In genomic region chr2:7207691-7208504, GRCm38 (mm10) we compare ENCODE assay signal across 10 mouse cellular contexts.
DNase-seq lines count a peak whose midpoint lies in the region; ATAC-seq and TF ChIP-seq lines count a peak whose summit lies in the region.
"Had no signal": no experiment of that assay in that cellular context is flagged by ENCODE, and none has a peak within 500 bp of the region (broad histone marks: within the 10 kb centered on the region; RNA-seq: fewer than 3 reads in every experiment).

No protein-coding gene starts in this region.

- H3K27ac ChIP-seq in kidney, adult 2 months (ENCODE audit: insufficient read depth, low read depth, low read length), result no peak overlapping the region
- peak overlapping the region; percentile 8; the same call in 1 of the 2 replicates for H3K27ac ChIP-seq in forebrain, embryonic 13.5 days
- no peak overlapping the region for H3K27ac ChIP-seq in lung, embryonic 16.5 days (ENCODE audit: low read length)
- no peak overlapping the region for H3K27ac ChIP-seq in neural tube, embryonic 11.5 days (ENCODE audit: low read depth, low read length)

- no peaks in the 10 kb centered on the region for H3K9me3 ChIP-seq in forebrain, embryonic 13.5 days (replicated peaks)
- H3K9me3 ChIP-seq in lung, embryonic 16.5 days (ENCODE audit: control insufficient read depth, low read length), result no peaks in the 10 kb centered on the region
- no peaks in the 10 kb centered on the region for H3K9me3 ChIP-seq in neural tube, embryonic 11.5 days (ENCODE audit: control insufficient read depth, low read length)

- H3K36me3 ChIP-seq in kidney, adult 2 months (ENCODE audit: control insufficient read depth, insufficient read depth, low read length), result no peaks in the 10 kb centered on the region
- no peaks in the 10 kb centered on the region for H3K36me3 ChIP-seq in forebrain, embryonic 13.5 days (ENCODE audit: poor library complexity, severe bottlenecking)
- no peaks in the 10 kb centered on the region for H3K36me3 ChIP-seq in lung, embryonic 16.5 days (ENCODE audit: control insufficient read depth, insufficient read depth, low read length)
- no peaks in the 10 kb centered on the region for H3K36me3 ChIP-seq in neural tube, embryonic 11.5 days (ENCODE audit: control insufficient read depth, insufficient read depth, low read length)

- peak; percentile 9 for DNase-seq in kidney, adult 2 months
- no peak for DNase-seq in kidney, adult 11 months
- peak; percentile 46 for DNase-seq in neural tube, embryonic 11.5 days (ENCODE audit: low spot score)
- DNase-seq in heart, adult 9 months (ENCODE audit: low spot score in 2 of 2), result no peak
- DNase-seq in thymus, postnatal 25 days, result no peak
- DNase-seq in adrenal gland, adult 8-10 months, result no peak

- TF ChIP-seq POLR2A in kidney, adult 2 months (IDR thresholded peaks at IDR 0.05; ENCODE audit: low read depth, low read length), result no peak

- ATAC-seq in forebrain, embryonic 13.5 days, result peak; percentile 82
- ATAC-seq in lung, embryonic 16.5 days (ENCODE audit: low read depth), result peak; percentile 54; the same call in 1 of the 2 replicates
- peak; percentile 92 for ATAC-seq in neural tube, embryonic 11.5 days (ENCODE audit: insufficient read depth, low FRiP score, low TSS enrichment)
- ATAC-seq: Patski had no signal

- no peak overlapping the region for H3K4me3 ChIP-seq in kidney, adult 2 months (ENCODE audit: insufficient read depth, low read depth, low read length)
- no peak overlapping the region for H3K4me3 ChIP-seq in forebrain, embryonic 13.5 days
- no peak overlapping the region for H3K4me3 ChIP-seq in lung, embryonic 16.5 days (ENCODE audit: low read length)
- no peak overlapping the region for H3K4me3 ChIP-seq in neural tube, embryonic 11.5 days (ENCODE audit: low read depth, low read length)
- H3K4me3 ChIP-seq: erythroblast, embryonic 14.5 days had no signal

- TF ChIP-seq CTCF in kidney, adult 2 months (conservative IDR thresholded peaks at IDR 0.05; ENCODE audit: insufficient read depth, insufficient read length, low read depth, low read length), result no peak

- no peaks in the 10 kb centered on the region for H3K27me3 ChIP-seq in kidney, adult 2 months (replicated peaks; ENCODE audit: control insufficient read depth, insufficient read depth, low read length)
- no peaks in the 10 kb centered on the region for H3K27me3 ChIP-seq in forebrain, embryonic 13.5 days
- H3K27me3 ChIP-seq in lung, embryonic 16.5 days (ENCODE audit: control insufficient read depth, insufficient read depth, low read depth, low read length), result no peaks in the 10 kb centered on the region
- H3K27me3 ChIP-seq in neural tube, embryonic 11.5 days (ENCODE audit: control insufficient read depth, insufficient read depth, low read length), result no peaks in the 10 kb centered on the region
- H3K27me3 ChIP-seq: Patski had no signal

- 68% methylated on average over 15 of the region's 15 CpGs for WGBS in kidney, adult 2 months
- WGBS in forebrain, embryonic 13.5 days, result 38% methylated on average over 15 of the region's 15 CpGs
- WGBS in lung, embryonic 16.5 days, result 34% methylated on average over 15 of the region's 15 CpGs
- WGBS in neural tube, embryonic 11.5 days, result 41% methylated on average over 15 of the region's 15 CpGs

- H3K4me2 ChIP-seq in forebrain, embryonic 13.5 days, result no peak overlapping the region
- H3K4me2 ChIP-seq in lung, embryonic 16.5 days (ENCODE audit: low read depth, low read length), result no peak overlapping the region
- no peak overlapping the region; the same call in 1 of the 2 replicates for H3K4me2 ChIP-seq in neural tube, embryonic 11.5 days (ENCODE audit: low read depth)

- no peak overlapping the region for H3K9ac ChIP-seq in forebrain, embryonic 13.5 days
- H3K9ac ChIP-seq in lung, embryonic 16.5 days (ENCODE audit: low read length), result no peak overlapping the region
- H3K9ac ChIP-seq in neural tube, embryonic 11.5 days (ENCODE audit: low read length), result no peak overlapping the region

- H3K4me1 ChIP-seq in kidney, adult 2 months (ENCODE audit: control insufficient read depth, insufficient read depth, low read length), result no peaks in the 10 kb centered on the region
- peaks cover 9% of the 10 kb centered on the region for H3K4me1 ChIP-seq in forebrain, embryonic 13.5 days
- no peaks in the 10 kb centered on the region for H3K4me1 ChIP-seq in lung, embryonic 16.5 days (replicated peaks; ENCODE audit: control insufficient read depth, insufficient read depth, low read length)
- H3K4me1 ChIP-seq in neural tube, embryonic 11.5 days (ENCODE audit: control insufficient read depth, insufficient read depth, low read length), result peaks cover 4% of the 10 kb centered on the region; the same call in 1 of the 2 replicates

Comparison
In these comparisons a context has a peak if more than half of its experiments do, and no peak if none do; other contexts are left out.
1. DNase-seq: peak in kidney, adult 2 months (single experiment) and neural tube, embryonic 11.5 days (single experiment); none in kidney, adult 11 months (single experiment), heart, adult 9 months (0 of 2), thymus, postnatal 25 days (single experiment) and adrenal gland, adult 8-10 months (single experiment).
2. Peak in every context shown above with its lines, with median percentiles within 50 percentile points of each other: ATAC-seq.